Mouse (Mus musculus): Measurements from ENCODE around the gene Stfa2. TPM values are rescaled to one million over a fixed set of nuclear protein-coding genes. Genes with fewer than 3 reads are reported as not detected.
"Not testable (repeated sequence)": the region's sequence is repeated elsewhere in the genome, so short reads cannot be mapped to it uniquely, and the experiment has no call there.

The Stfa2 gene
- polyA plus RNA-seq (2012; fragmentation: generic; extraction: Trizol): not detected
- long read RNA-seq, experiment 1: 0 reads
- long read RNA-seq, experiment 2: 0 reads

DNA sequence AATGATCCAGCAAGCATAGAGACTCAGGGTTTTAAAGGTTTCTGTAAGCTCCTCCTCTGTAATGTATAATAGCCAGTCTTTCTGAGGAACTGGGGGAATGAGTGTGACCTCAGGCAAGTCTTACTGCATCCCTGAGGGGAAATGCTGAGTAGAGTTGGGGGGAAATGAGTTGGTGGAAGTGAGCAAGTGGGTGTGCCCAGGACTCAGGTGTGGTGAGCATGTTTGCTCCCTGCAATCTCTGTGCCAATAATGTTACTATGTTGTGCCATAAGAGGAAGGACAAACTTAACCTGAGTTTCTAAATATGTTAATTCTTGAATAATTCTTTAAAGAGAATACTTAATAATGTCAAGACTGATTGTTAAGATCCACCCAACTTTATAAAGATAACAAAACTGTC lies at the start of gene Stfa2:
Gene Stfa2, minus strand, starts transcription at position 101 of the 400 bp plus-strand sequence.
- no peak for TF ChIP-seq MAX (IDR thresholded peaks at IDR 0.05)
- no peak for TF ChIP-seq USF1 (IDR thresholded peaks at IDR 0.05; ENCODE audit: low read depth)
- no peak for TF ChIP-seq FOSL1 (IDR thresholded peaks at IDR 0.05; ENCODE audit: insufficient read depth, low read length, poor library complexity, severe bottlenecking)
- TF ChIP-seq MYOG (IDR thresholded peaks at IDR 0.05; ENCODE audit: control insufficient read depth, extremely low read depth, insufficient read length): no peak
- TF ChIP-seq CTCF (IDR thresholded peaks at IDR 0.05; ENCODE audit: control insufficient read depth, insufficient read depth, insufficient read length): no peak
- TF ChIP-seq CEBPB (IDR thresholded peaks at IDR 0.05; ENCODE audit: low read depth): no peak
- no peak for TF ChIP-seq MYOD1 (IDR thresholded peaks at IDR 0.05; ENCODE audit: control insufficient read depth, insufficient read length, low read depth)
- Histone ChIP-seq H3K36me3 (ENCODE audit: control insufficient read depth, insufficient read depth) (no peaks in the 10 kb centered on the region), H3K79me2 (ENCODE audit: control insufficient read depth, insufficient read depth) (no peaks in the 10 kb centered on the region), H3K27me3 (ENCODE audit: control insufficient read depth, insufficient read depth, insufficient read length) (no peaks in the 10 kb centered on the region), H3K79me3 (ENCODE audit: low read depth) (no peaks in the 10 kb centered on the region), H3K4me3 (ENCODE audit: insufficient read depth, poor library complexity, severe bottlenecking) (no peak within 1 kb of the TSS), H3ac (ENCODE audit: control insufficient read depth, insufficient read length, low read depth) (no peak within 1 kb of the TSS)

DNA sequence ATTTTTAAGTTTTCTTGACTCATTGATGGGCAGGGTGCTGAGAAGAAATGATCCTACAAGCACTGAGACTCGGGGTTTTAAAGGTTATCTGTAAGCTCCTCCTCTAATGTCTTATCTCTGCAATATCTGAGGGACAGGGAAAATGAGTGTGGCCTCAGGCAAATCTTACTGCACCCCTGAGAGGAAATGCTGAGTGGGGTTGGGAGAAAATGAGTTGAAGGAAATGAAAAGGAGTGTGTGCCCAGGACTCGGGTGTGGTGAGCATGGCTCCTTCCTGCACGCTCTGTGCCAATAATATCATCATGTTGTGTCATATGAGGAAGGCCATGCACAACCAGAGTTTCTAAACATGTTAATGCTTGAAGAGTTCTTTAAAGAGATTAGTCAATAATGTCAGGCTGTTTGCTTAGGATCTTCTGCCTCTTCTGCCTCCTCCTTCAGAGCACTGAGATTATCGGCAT lies 47.1 kb upstream of the Stfa2 start, which contains the start of gene Stfa3:
Gene Stfa3, minus strand, starts transcription at position 51 of the 461 bp plus-strand sequence.
- no peak for TF ChIP-seq CTCF (IDR thresholded peaks at IDR 0.05; ENCODE audit: control insufficient read depth, insufficient read depth, insufficient read length)
- no peak for TF ChIP-seq FOSL1 (IDR thresholded peaks at IDR 0.05; ENCODE audit: insufficient read depth, low read length, poor library complexity, severe bottlenecking)
- no peak for TF ChIP-seq MYOG (IDR thresholded peaks at IDR 0.05; ENCODE audit: control insufficient read depth, extremely low read depth, insufficient read length)
- no peak for TF ChIP-seq CEBPB (IDR thresholded peaks at IDR 0.05; ENCODE audit: low read depth)
- no peak for TF ChIP-seq MYOD1 (IDR thresholded peaks at IDR 0.05; ENCODE audit: control insufficient read depth, insufficient read length, low read depth)
- TF ChIP-seq MAX (IDR thresholded peaks at IDR 0.05): no peak
- H3K4me3 ChIP-seq (ENCODE audit: insufficient read depth, poor library complexity, severe bottlenecking): no peak within 1 kb of the TSS
- H3K36me3 ChIP-seq (ENCODE audit: control insufficient read depth, insufficient read depth): no peaks in the 10 kb centered on the region
- no peak within 1 kb of the TSS for H3ac ChIP-seq (ENCODE audit: control insufficient read depth, insufficient read length, low read depth)
- H3K27me3 ChIP-seq (ENCODE audit: control insufficient read depth, insufficient read depth, insufficient read length): no peaks in the 10 kb centered on the region
- no peaks in the 10 kb centered on the region for H3K79me3 ChIP-seq (ENCODE audit: low read depth)
- no peaks in the 10 kb centered on the region for H3K79me2 ChIP-seq (ENCODE audit: control insufficient read depth, insufficient read depth)

DNA sequence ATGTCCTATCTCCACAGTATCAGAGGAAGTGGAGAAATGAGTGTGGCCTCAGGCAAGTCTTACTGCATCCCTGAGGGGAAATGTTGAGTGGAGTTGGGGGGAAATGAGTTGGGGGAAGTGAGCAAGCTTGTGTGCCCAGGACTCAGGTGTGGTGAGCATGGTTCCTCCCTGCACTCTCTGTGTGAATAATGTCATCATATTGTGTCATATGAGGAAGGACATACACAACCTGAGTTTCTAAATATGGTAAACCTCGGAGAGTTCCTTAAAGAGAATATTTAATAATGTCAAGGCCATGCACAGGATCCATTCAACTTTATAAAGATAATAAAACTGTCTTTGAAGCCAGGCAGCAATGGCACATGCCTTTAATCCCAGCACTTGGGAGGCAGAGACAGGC lies 12.7 kb upstream of the Stfa2 start:
- H3K27me3 ChIP-seq (ENCODE audit: control insufficient read depth, insufficient read depth, insufficient read length); H3K36me3 ChIP-seq (ENCODE audit: control insufficient read depth, insufficient read depth); H3K79me2 ChIP-seq (ENCODE audit: control insufficient read depth, insufficient read depth); H3K79me3 ChIP-seq (ENCODE audit: low read depth); H3K4me3 ChIP-seq (ENCODE audit: insufficient read depth, poor library complexity, severe bottlenecking); H3ac ChIP-seq (ENCODE audit: control insufficient read depth, insufficient read length, low read depth): not testable (repeated sequence)

DNA sequence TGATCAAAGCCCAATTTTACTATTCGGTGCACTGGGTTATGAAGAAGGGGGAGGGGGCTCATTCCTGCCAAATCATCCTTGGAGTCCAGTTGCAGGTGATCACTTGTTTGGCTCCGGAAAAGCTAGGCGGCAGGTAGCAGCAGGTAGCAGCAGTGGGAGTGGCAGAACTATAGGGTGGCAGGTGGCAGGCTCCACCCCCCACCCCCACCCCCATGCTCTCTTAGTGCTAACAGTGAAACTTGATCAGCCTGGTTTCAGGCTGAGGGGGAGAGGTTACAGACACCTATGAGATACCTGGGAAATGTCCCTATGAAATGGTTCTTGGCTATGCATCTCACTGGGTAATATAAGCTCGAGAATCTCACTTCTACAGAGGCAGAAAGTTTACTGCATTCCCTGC lies 19.2 kb downstream of the Stfa2 start:
- H3K79me3 ChIP-seq (ENCODE audit: low read depth): no peaks in the 10 kb centered on the region
- no peak overlapping the region for H3K4me3 ChIP-seq (ENCODE audit: insufficient read depth, poor library complexity, severe bottlenecking)
- no peaks in the 10 kb centered on the region for H3K36me3 ChIP-seq (ENCODE audit: control insufficient read depth, insufficient read depth)
- no peak overlapping the region for H3ac ChIP-seq (ENCODE audit: control insufficient read depth, insufficient read length, low read depth)
- H3K27me3 ChIP-seq (ENCODE audit: control insufficient read depth, insufficient read depth, insufficient read length): no peaks in the 10 kb centered on the region
- no peaks in the 10 kb centered on the region for H3K79me2 ChIP-seq (ENCODE audit: control insufficient read depth, insufficient read depth)
- no peak for TF ChIP-seq CEBPB (IDR thresholded peaks at IDR 0.05; ENCODE audit: low read depth)
- no peak for TF ChIP-seq USF1 (IDR thresholded peaks at IDR 0.05; ENCODE audit: low read depth)
- TF ChIP-seq FOSL1 (IDR thresholded peaks at IDR 0.05; ENCODE audit: insufficient read depth, low read length, poor library complexity, severe bottlenecking): no peak
- no peak for TF ChIP-seq MYOD1 (IDR thresholded peaks at IDR 0.05; ENCODE audit: control insufficient read depth, insufficient read length, low read depth)
- TF ChIP-seq MYOG (IDR thresholded peaks at IDR 0.05; ENCODE audit: control insufficient read depth, extremely low read depth, insufficient read length): no peak
- TF ChIP-seq MAX (IDR thresholded peaks at IDR 0.05): no peak
- no peak for TF ChIP-seq CTCF (IDR thresholded peaks at IDR 0.05; ENCODE audit: control insufficient read depth, insufficient read depth, insufficient read length)

DNA sequence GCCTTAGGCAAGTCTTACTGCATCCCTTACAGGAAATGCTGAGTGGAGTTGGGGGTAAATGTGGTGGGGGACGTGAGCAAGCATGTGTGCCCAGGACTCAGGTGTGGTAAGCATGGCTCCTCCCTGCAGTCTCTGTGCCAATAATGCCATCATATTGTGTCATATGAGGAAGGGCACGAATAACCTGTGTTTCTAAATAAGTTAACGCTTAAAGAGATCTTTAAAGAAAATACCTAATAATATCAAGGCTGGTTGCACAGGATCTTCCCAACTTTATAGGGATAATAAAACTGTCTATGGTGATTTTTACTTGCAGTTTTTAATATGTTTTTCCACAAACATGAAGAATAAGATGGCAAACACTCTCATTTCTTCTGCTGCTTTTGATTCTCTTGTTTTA lies 40.6 kb downstream of the Stfa2 start, which contains the start of gene BC100530:
Gene BC100530, minus strand, starts transcription at position 101 of the 400 bp plus-strand sequence.
- not testable (repeated sequence) for H3K4me3 ChIP-seq (ENCODE audit: insufficient read depth, poor library complexity, severe bottlenecking); H3K79me2 ChIP-seq (ENCODE audit: control insufficient read depth, insufficient read depth); H3ac ChIP-seq (ENCODE audit: control insufficient read depth, insufficient read length, low read depth); H3K27me3 ChIP-seq (ENCODE audit: control insufficient read depth, insufficient read depth, insufficient read length); H3K36me3 ChIP-seq (ENCODE audit: control insufficient read depth, insufficient read depth); H3K79me3 ChIP-seq (ENCODE audit: low read depth)

Other genes starting within 250 kb of the Stfa2 start
- gene Gm5483, start 224.2 kb downstream of the Stfa2 start, polyA plus RNA-seq (2012; fragmentation: generic; extraction: Trizol): not detected
- not detected for gene Gm5416, start 198.1 kb downstream of the Stfa2 start, polyA plus RNA-seq (2012; fragmentation: generic; extraction: Trizol)
- gene 2010005H15Rik, start 187.0 kb downstream of the Stfa2 start, polyA plus RNA-seq (2012; fragmentation: generic; extraction: Trizol): 0.20 TPM
- gene Stfa1, start 131.5 kb downstream of the Stfa2 start, polyA plus RNA-seq (2012; fragmentation: generic; extraction: Trizol): not detected
- not detected for gene BC117090, start 74.1 kb downstream of the Stfa2 start, polyA plus RNA-seq (2012; fragmentation: generic; extraction: Trizol)
- not detected for gene BC100530, start 40.7 kb downstream of the Stfa2 start, polyA plus RNA-seq (2012; fragmentation: generic; extraction: Trizol)
- gene Stfa3, start 46.9 kb upstream of the Stfa2 start, polyA plus RNA-seq (2012; fragmentation: generic; extraction: Trizol): not detected
- gene Casr, start 153.7 kb upstream of the Stfa2 start, polyA plus RNA-seq (2012; fragmentation: generic; extraction: Trizol): not detected

All from C2C12 (cell line).